Mouse (Mus musculus) heart, embryonic 10.5 days (tissue): ENCODE measurements around the gene Sergef. TPM values are rescaled to one million over a fixed set of nuclear protein-coding genes. Genes with fewer than 3 reads are reported as not detected.
A peak's percentile ranks its signal among the peaks of the same experiment; 100 is the strongest.

ENCODE experiments used
- DNase-seq: peaks from one replicate; pipeline ENCODE4 v3.0.0-alpha.2; 2017; ENCODE audit warnings: low spot score
- H3K27ac ChIP-seq: fragments of 300-500 bp; sonication (generic); 2 replicates; pipeline ENCODE4 v1.5.1; 2016; ENCODE audit warnings: mild to moderate bottlenecking
- H3K27me3 ChIP-seq: fragments of 300-500 bp; sonication (generic); 2 replicates; pipeline ENCODE4 v1.6.1; 2016; ENCODE audit warnings: mild to moderate bottlenecking; ENCODE audit not compliant: poor library complexity, insufficient read depth, severe bottlenecking
- H3K36me3 ChIP-seq: fragments of 300-500 bp; sonication (generic); 2 replicates; pipeline ENCODE4 v1.6.1; 2016; ENCODE audit warnings: mild to moderate bottlenecking, moderate library complexity
- H3K4me1 ChIP-seq: fragments of 300-500 bp; sonication (generic); 2 replicates; pipeline ENCODE4 v1.6.1; 2016; ENCODE audit warnings: mild to moderate bottlenecking
- H3K4me3 ChIP-seq: fragments of 300-500 bp; sonication (generic); 2 replicates; pipeline ENCODE4 v1.5.1; 2016; ENCODE audit warnings: mild to moderate bottlenecking, moderate library complexity
- H3K9me3 ChIP-seq: fragments of 300-500 bp; sonication (generic); 2 replicates; pipeline ENCODE4 v1.6.1; 2016; ENCODE audit warnings: mild to moderate bottlenecking, moderate library complexity
- WGBS: fragments of 180-500 bp; shearing (Covaris S2); methylation state at CpG from one replicate; pipeline ENCODE4 v1.1.7; 2016; 5-methylcytosine and 5-hydroxymethylcytosine counted together
- polyA plus RNA-seq: library from polyadenylated mRNA; unstranded; fragments of >200 nt; fragmentation: Nextera tagmentation; extraction: Ambion mirVana; gene quantifications from 2 replicates; pipeline ENCODE4 v1.2.1, GENCODE M21; 2016

The Sergef gene
- polyA plus RNA-seq, 1 experiment from 2014 or later = 12.5 TPM

DNA sequence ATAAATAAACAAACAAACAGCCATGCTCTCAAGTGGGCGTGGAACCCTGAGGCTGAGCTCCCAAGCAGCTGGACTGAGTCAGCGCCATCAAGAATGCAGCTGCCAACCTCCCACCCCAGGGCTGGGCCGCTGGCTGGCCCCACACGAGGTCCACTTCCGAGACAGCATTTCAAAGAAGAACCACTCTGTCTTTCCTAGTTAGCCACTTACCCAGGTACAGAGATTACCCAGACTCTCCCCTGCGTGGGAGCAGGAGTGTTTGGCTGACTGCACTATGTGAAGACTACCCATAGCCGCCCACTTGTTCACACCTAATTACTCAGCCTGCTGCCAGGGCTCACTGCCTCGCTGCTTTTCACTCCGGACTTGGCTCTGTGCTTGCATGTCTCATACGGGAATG, 26.5 kb downstream of the Sergef start:
- no peak for DNase-seq
- H3K9me3 ChIP-seq = no peaks in the 10 kb centered on the region
- 70% methylated on average over 10 of the region's 10 CpGs for WGBS
- H3K27ac ChIP-seq = no peak overlapping the region
- H3K4me1 ChIP-seq = peaks cover 16% of the 10 kb centered on the region; the same call in 1 of the 2 replicates
- no peaks in the 10 kb centered on the region for H3K36me3 ChIP-seq
- no peaks in the 10 kb centered on the region for H3K27me3 ChIP-seq
- no peak overlapping the region for H3K4me3 ChIP-seq

DNA sequence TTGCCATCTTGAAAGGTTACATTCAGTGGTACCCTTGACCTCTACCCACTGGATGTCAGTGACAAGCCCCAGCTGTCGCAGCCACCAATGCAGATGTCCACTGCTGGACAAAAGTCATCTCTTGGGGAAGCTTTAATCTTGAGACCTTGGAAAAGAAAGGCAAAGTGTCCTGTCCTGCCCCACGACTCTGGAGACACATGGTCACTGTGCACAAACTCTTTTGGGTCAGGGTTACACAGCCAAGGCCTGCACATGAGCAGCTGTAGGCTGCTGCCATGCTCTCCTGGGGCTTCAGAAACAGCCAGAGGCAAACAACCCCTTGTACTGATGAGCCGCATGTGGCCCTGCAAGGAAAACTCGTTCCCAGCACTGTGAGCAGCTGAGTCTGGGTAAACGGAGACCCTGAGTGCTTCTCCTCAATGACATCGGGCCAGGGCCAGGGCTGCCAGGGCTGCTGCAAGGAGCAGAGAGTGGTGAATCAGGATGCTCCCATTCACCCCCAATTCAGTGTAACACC, 27.1 kb downstream of the Sergef start:
- no peak overlapping the region for H3K27ac ChIP-seq

DNA sequence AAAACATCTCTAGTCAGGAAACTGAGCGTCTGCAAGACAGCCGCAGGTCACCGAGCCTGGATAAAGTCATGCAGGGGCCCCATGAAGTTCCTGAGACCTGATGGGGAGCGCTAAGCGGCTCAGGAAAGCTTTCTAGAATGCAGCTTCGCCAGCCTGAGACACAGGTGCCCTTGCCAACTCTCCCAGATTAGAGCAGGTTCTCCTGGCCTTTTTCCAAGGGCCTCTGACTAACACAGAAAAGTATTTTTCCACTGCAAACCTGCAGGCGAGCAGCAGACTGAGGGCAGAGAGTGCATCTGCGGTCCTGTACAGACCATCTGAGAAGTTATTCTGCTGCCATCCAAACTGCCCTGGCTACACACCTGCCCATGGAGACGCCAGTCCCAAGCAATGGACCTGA, 27.6 kb downstream of the Sergef start:
- Histone ChIP-seq H3K9me3 (no peaks in the 10 kb centered on the region), H3K4me3 (no peak overlapping the region), H3K27ac (no peak overlapping the region), H3K36me3 (no peaks in the 10 kb centered on the region), H3K27me3 (no peaks in the 10 kb centered on the region), H3K4me1 (peaks cover 22% of the 10 kb centered on the region; the same call in 1 of the 2 replicates)
- DNase-seq = no peak
- 77% methylated on average over 9 of the region's 9 CpGs for WGBS

More for the DNA sequence above, 27.1 kb downstream of the Sergef start:
- no peak overlapping the region for H3K4me3 ChIP-seq
- H3K36me3 ChIP-seq = no peaks in the 10 kb centered on the region
- no peak for DNase-seq
- 75% methylated on average over 6 of the region's 6 CpGs for WGBS
- no peaks in the 10 kb centered on the region for H3K9me3 ChIP-seq
- H3K4me1 ChIP-seq = peaks cover 21% of the 10 kb centered on the region; the same call in 1 of the 2 replicates
- no peaks in the 10 kb centered on the region for H3K27me3 ChIP-seq

DNA sequence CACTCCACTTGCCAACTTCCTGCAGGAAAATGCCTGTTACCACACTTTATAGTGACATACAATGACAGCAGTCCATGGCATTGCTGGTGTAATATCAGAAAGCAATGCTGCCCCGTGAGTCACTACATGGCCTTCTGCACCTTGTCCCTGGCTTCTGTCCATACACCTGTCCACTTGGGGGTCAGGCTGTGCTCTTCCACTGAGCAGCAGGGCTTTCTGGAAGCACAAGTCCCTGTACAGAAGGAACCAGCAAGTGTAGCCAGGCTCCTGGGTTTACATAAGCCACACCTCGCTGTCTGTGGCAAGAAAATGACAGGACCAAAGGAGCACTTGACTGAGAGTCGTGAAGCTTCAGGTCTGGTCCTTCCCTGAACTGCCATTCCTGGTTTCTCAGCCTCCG, 30.3 kb downstream of the Sergef start:
- DNase-seq = no peak
- 87% methylated on average over 4 of the region's 4 CpGs for WGBS
- Histone ChIP-seq H3K27ac (no peak overlapping the region), H3K27me3 (no peaks in the 10 kb centered on the region), H3K36me3 (no peaks in the 10 kb centered on the region), H3K4me1 (peaks cover 20% of the 10 kb centered on the region; the same call in 1 of the 2 replicates), H3K9me3 (no peaks in the 10 kb centered on the region), H3K4me3 (no peak overlapping the region)

DNA sequence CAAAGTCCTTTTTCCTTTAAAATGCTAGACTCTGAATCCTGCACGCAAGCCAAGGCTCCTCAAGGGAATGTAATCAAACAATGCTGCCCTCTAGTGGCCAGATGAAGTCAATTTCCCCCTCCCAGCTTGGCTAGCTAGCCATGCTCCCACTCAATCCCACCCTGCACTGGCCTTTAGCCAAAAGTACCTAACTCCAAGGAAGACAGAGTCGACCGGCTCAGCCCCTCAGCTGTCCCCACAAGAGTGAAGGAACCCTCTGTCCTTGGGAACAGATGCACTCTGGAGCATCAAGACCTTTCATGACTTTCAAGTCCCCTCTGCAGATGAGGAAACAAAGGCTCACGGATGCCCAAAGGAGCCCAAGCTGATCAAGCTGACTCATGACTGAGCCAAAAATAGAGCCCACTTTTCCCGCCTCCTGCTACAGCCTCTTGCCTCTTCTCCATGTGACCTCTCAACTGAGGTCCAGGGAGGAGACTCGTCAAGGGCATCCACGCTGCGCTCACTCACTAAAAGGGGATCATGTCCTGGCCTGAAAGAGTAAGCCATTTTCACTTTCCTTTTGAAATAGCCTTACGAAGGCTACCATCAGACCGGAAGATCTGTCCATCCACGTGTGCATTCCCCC, 32.1 kb downstream of the Sergef start:
- Histone ChIP-seq H3K4me1 (peaks cover 19% of the 10 kb centered on the region; the same call in 1 of the 2 replicates), H3K36me3 (no peaks in the 10 kb centered on the region), H3K27me3 (no peaks in the 10 kb centered on the region), H3K9me3 (no peaks in the 10 kb centered on the region), H3K4me3 (no peak overlapping the region), H3K27ac (peak overlapping the region; percentile 56; the same call in 1 of the 2 replicates)
- no peak for DNase-seq
- 44% methylated on average over 11 of the region's 11 CpGs for WGBS

DNA sequence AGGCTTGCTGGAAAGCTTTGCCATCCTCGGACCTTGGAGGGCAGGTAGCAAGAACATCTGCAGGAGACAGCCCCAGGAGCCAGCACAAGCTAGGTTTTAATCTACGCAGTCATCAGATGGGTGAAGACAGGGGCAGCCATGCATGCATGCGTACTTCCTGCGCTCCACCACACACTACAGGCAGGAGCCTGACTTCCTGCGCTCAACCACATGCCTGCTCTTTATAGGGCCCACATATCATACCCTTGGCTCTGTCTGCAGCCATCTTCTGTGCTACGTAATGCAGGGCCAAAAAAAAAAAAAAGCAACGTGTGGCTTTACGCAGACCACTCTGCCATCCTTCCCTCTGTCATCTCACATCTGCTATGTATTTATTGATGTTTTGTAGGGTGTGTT, 32.6 kb downstream of the Sergef start:
- Histone ChIP-seq H3K27me3 (no peaks in the 10 kb centered on the region), H3K4me1 (peaks cover 14% of the 10 kb centered on the region; the same call in 1 of the 2 replicates), H3K4me3 (no peak overlapping the region), H3K27ac (no peak overlapping the region; the same call in 1 of the 2 replicates), H3K9me3 (no peaks in the 10 kb centered on the region), H3K36me3 (no peaks in the 10 kb centered on the region)
- no peak for DNase-seq
- WGBS = 69% methylated on average over 8 of the region's 8 CpGs

DNA sequence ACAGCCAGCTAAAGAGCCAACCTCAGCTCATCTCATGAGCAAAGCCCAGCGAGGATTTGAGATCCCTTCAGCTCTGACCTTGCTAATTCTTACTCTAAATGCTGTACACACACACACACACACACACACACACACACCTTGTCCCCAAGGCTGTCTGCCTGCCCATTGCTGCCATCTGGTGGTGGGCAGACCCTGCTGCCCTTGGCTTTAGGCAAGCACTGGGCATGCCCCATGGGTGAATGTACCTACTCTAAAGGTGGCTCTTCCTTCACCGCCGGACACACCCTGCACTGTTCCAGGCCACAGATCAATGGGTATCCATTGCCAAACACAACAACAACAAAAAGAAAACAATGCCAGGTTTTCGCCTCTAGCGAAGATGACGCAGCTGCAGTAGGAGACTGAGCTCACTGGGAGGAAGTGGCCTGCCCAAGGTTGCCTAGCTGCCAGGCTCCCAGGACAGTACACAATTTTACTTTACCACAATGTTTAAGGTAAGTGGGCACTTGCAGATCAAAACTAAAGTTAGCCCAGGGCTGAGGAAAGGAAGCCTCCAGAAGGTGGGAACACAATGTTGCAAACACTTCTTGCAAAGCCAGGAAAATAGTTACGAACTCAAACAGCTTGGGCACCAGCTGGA, 33.1 kb downstream of the Sergef start:
- WGBS = 79% methylated on average over 7 of the region's 7 CpGs
- H3K36me3 ChIP-seq = no peaks in the 10 kb centered on the region
- no peak for DNase-seq
- no peaks in the 10 kb centered on the region for H3K9me3 ChIP-seq
- H3K4me3 ChIP-seq = no peak overlapping the region
- H3K27ac ChIP-seq = no peak overlapping the region
- no peaks in the 10 kb centered on the region for H3K27me3 ChIP-seq
- H3K4me1 ChIP-seq = peaks cover 16% of the 10 kb centered on the region

DNA sequence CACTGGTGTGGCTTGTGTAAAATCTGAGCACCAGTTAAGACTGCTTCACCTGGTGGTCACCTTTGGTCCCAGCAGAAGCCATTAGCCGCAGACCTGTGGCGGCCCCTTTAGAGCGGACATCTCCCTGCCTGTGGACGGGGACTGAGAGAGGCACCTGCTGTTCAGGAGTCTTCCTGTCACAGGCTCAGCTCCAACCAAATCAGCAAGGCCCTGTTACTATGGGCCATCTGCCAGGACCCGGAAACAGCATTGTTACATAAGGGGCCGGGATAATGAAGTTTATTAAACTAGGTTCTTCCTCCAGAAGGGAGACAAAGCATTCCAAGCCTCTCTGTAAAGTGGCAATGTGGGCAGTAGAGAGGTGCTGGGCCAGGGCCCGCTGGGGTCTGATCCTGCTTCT, 36.6 kb downstream of the Sergef start:
- no peaks in the 10 kb centered on the region for H3K27me3 ChIP-seq
- no peak for DNase-seq
- H3K9me3 ChIP-seq = no peaks in the 10 kb centered on the region
- H3K27ac ChIP-seq = no peak overlapping the region
- no peak overlapping the region for H3K4me3 ChIP-seq
- peaks cover 21% of the 10 kb centered on the region for H3K4me1 ChIP-seq
- H3K36me3 ChIP-seq = no peaks in the 10 kb centered on the region
- WGBS = 86% methylated on average over 7 of the region's 7 CpGs

DNA sequence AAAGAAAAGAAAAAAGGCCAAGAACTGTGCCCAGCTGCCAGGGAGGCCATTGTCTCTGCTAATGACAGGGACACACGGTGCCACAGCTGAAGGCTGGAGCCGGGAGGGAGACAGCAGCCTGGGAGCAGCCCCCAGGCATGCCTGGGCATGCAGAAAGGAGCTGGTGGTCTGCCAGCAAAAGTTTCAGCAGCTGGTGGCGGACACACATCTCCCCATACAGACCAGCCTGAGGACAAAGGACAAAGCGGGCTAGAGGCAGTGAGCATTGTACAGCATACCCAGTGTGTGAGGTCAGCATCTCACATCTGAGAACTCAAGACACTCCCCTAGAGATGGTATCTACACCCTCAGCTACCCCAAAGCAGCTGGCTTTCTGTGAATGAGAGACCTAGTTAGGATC, 37.5 kb downstream of the Sergef start:
- 59% methylated on average over 4 of the region's 4 CpGs for WGBS
- DNase-seq = no peak
- no peak overlapping the region for H3K27ac ChIP-seq

DNA sequence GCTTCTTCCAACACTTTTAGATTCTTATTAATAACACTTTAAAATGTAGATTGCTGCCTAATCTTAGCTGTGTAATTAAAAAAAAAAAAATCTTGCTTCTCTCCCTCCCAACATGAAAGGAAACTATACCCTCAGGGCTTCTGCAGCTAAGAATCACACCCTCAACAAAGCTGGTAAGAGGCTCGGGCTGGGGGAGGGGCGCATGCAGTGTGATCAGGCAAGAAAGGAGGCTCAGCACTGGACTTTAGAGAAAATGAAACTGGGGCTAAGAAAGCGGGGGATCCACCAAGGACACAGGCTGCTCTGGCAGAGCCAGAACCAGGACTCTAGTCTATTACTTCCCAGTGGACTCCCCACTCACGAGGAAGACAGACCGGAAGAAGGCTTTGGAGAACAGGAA, 38.5 kb downstream of the Sergef start:
- H3K27ac ChIP-seq = peak overlapping the region; percentile 62
- peaks cover 16% of the 10 kb centered on the region for H3K4me1 ChIP-seq
- H3K4me3 ChIP-seq = no peak overlapping the region
- H3K9me3 ChIP-seq = no peaks in the 10 kb centered on the region
- 48% methylated on average over 5 of the region's 5 CpGs for WGBS
- no peaks in the 10 kb centered on the region for H3K27me3 ChIP-seq
- DNase-seq = no peak
- H3K36me3 ChIP-seq = no peaks in the 10 kb centered on the region

More for the DNA sequence above, 37.5 kb downstream of the Sergef start:
- no peaks in the 10 kb centered on the region for H3K9me3 ChIP-seq
- no peak overlapping the region for H3K4me3 ChIP-seq
- H3K36me3 ChIP-seq = no peaks in the 10 kb centered on the region
- H3K27me3 ChIP-seq = no peaks in the 10 kb centered on the region
- H3K4me1 ChIP-seq = peaks cover 16% of the 10 kb centered on the region

DNA sequence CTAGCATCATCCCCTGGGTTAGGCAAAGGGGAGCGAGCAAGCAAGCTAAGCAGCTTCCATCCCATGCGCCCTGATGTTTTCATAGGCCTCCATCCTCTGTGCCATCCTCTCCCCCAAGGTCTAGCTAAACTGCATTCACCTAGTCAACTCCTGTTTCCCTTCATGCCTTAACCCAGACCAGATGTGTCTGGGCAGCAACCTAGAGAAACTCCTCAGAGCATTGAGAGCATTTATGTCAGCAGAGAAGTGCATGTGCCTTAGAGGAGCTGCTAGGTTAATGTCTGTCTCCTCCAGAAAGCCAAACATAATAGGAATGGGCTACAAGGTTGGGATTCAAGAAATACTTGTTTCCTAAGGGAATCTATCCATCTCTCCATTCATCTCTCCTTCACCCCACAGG, 42.6 kb downstream of the Sergef start:
- WGBS = 88% methylated on average over 2 of the region's 2 CpGs
- H3K4me1 ChIP-seq = peaks cover 9% of the 10 kb centered on the region
- DNase-seq = no peak
- H3K27me3 ChIP-seq = no peaks in the 10 kb centered on the region
- H3K27ac ChIP-seq = no peak overlapping the region
- no peaks in the 10 kb centered on the region for H3K9me3 ChIP-seq
- H3K36me3 ChIP-seq = no peaks in the 10 kb centered on the region
- no peak overlapping the region for H3K4me3 ChIP-seq

DNA sequence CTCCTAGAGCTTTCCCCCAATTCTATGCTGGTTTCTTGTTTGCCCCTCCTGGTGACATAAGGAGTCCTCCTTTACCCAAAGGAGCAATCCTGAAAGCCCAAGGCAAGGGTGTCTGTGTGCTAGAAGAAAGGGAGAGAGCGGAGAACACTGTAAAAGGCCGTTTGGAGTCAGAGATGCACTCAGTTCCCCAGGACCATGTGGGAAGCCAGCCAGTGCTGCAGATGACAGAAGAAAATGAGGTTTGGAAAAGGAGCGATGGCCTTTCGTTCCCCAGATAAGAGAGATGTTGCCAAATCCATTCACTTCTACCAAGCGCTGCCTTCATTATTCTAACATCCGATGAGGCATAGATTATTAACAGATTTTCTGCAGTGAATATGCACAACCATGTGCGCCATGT, 48.1 kb downstream of the Sergef start:
- 93% methylated on average over 7 of the region's 7 CpGs for WGBS
- H3K4me3 ChIP-seq = no peak overlapping the region
- peaks cover 12% of the 10 kb centered on the region for H3K4me1 ChIP-seq
- H3K9me3 ChIP-seq = no peaks in the 10 kb centered on the region
- DNase-seq = no peak
- no peak overlapping the region for H3K27ac ChIP-seq
- H3K36me3 ChIP-seq = no peaks in the 10 kb centered on the region
- no peaks in the 10 kb centered on the region for H3K27me3 ChIP-seq

DNA sequence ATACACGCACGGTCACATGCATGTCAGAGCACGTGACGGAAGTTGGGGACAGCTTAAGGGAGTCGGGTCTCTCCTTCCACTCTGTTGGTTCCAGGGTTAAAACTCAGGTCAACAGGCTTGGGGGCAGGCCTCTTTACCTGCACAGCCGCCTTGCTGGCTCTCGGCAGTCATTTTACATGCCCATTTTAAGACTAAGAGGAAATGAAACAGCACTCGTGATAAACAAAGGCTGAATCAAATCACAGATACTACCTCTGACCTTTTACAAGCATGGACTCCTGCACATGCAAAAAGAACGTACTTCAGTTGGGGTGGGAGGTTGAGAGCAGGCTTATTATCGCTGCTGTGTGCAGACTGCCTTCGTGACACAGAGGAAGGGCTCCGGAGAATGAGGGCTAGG, 50.4 kb downstream of the Sergef start:
- WGBS = 82% methylated on average over 12 of the region's 12 CpGs
- DNase-seq = no peak

More for the DNA sequence above, 50.4 kb downstream of the Sergef start:
- no peaks in the 10 kb centered on the region for H3K9me3 ChIP-seq
- peaks cover 14% of the 10 kb centered on the region for H3K4me1 ChIP-seq
- no peak overlapping the region for H3K4me3 ChIP-seq
- no peak overlapping the region for H3K27ac ChIP-seq
- no peaks in the 10 kb centered on the region for H3K36me3 ChIP-seq
- no peaks in the 10 kb centered on the region for H3K27me3 ChIP-seq
